Mouse (Mus musculus) MEL (cell line): ENCODE data around the gene Soga3. TPM values are rescaled to one million over a fixed set of nuclear protein-coding genes. Genes with fewer than 3 reads are reported as not detected.

Experiments used
- DNase-seq: peaks from one replicate; pipeline ENCODE4 v3.0.0; 2011; ENCODE audit warnings: low read depth, low spot score
- H3K27ac ChIP-seq: 2 replicates; pipeline ENCODE4 v1.5.1; 2012; ENCODE audit warnings: low read depth, mild to moderate bottlenecking, control low read depth, low read length, moderate library complexity; ENCODE audit not compliant: control insufficient read depth
- H3K27me3 ChIP-seq, 2 experiments: fragments of 150-350 bp in 1 of 2; sonication (generic) in 1 of 2; 2 replicates each; pipeline ENCODE4 v1.6.1; 2012; ENCODE audit warnings: low read length in 2 of 2, mild to moderate bottlenecking in 2 of 2, improper control_type of control experiment in 1 of 2, moderate library complexity in 1 of 2; ENCODE audit not compliant: insufficient read depth in 2 of 2, control insufficient read depth in 1 of 2
- H3K36me3 ChIP-seq, 2 experiments: 2 replicates each; pipeline ENCODE4 v1.6.1; 2012 to 2014; ENCODE audit warnings: low read length in 2 of 2, improper control_type of control experiment in 1 of 2, inconsistent platforms in 1 of 2, mild to moderate bottlenecking in 1 of 2; ENCODE audit not compliant: insufficient read depth in 2 of 2, control insufficient read depth in 1 of 2
- H3K4me1 ChIP-seq, 2 experiments: fragments of 150-350 bp in 1 of 2; sonication (generic) in 1 of 2; 2 replicates each; pipeline ENCODE4 v1.6.1; 2012; ENCODE audit warnings: low read length in 2 of 2, improper control_type of control experiment in 1 of 2, mild to moderate bottlenecking in 1 of 2; ENCODE audit not compliant: insufficient read depth in 2 of 2, control insufficient read depth in 1 of 2
- H3K4me3 ChIP-seq, 2 experiments: fragments of 150-350 bp in 1 of 2; sonication (generic) in 1 of 2; 2 replicates each; pipeline ENCODE4 v1.5.1; 2012; ENCODE audit warnings: low read depth in 2 of 2, low read length in 2 of 2, mild to moderate bottlenecking in 2 of 2, moderate library complexity in 2 of 2, control low read depth in 1 of 2, improper control_type of control experiment in 1 of 2; ENCODE audit not compliant: control insufficient read depth in 1 of 2, insufficient read depth in 1 of 2
- H3K79me2 ChIP-seq: 2 replicates; pipeline ENCODE4 v1.6.1; 2012; ENCODE audit warnings: mild to moderate bottlenecking, low read length, moderate library complexity; ENCODE audit not compliant: control insufficient read depth, poor library complexity, insufficient read depth
- H3K9ac ChIP-seq: 2 replicates; pipeline ENCODE4 v1.6.1; 2012; ENCODE audit warnings: low read depth, mild to moderate bottlenecking, control low read depth, low read length, moderate library complexity; ENCODE audit not compliant: control insufficient read depth, poor library complexity, severe bottlenecking
- H3K9me3 ChIP-seq: fragments of 150-350 bp; sonication (generic); replicated peaks from 2 replicates; pipeline ENCODE4 v1.6.1; 2012; ENCODE audit warnings: mild to moderate bottlenecking, low read length, improper control_type of control experiment, moderate library complexity; ENCODE audit not compliant: insufficient read depth
- CTCF ChIP-seq, 3 experiments: IDR thresholded peaks in 2 of 3; conservative IDR thresholded peaks in 1 of 3; 2 replicates each; pipeline ENCODE4 v1.5.1; 2011 to 2012; ENCODE audit warnings: low read length in 3 of 3, low read depth in 2 of 3, mild to moderate bottlenecking in 2 of 3, improper control_type of control experiment in 1 of 3, inconsistent platforms in 1 of 3, mixed read lengths in 1 of 3, moderate library complexity in 1 of 3; ENCODE audit not compliant: control insufficient read depth in 1 of 3, insufficient read depth in 1 of 3, poor library complexity in 1 of 3, severe bottlenecking in 1 of 3
- ELF1 ChIP-seq: IDR thresholded peaks from 2 replicates; pipeline ENCODE4 v1.6.1; 2014; ENCODE audit warnings: low read depth, mild to moderate bottlenecking, inconsistent platforms, low read length, improper control_type of control experiment, moderate library complexity
- EP300 ChIP-seq, 2 experiments: IDR thresholded peaks; 2 replicates each; pipeline ENCODE4 v1.6.1; 2011; ENCODE audit warnings: improper control_type of control experiment in 2 of 2, low read length in 2 of 2, low read depth in 1 of 2, mild to moderate bottlenecking in 1 of 2
- ETS1 ChIP-seq: IDR thresholded peaks from 2 replicates; pipeline ENCODE4 v1.6.1; 2012; ENCODE audit warnings: low read depth, mild to moderate bottlenecking, inconsistent platforms, low read length, improper control_type of control experiment, moderate library complexity
- GABPA ChIP-seq: IDR thresholded peaks from 2 replicates; pipeline ENCODE4 v1.6.1; 2012; ENCODE audit warnings: low read depth, mild to moderate bottlenecking, inconsistent platforms, low read length, improper control_type of control experiment, moderate library complexity
- GATA1 ChIP-seq: IDR thresholded peaks from 2 replicates; pipeline ENCODE4 v1.6.1; 2011; ENCODE audit warnings: low read depth, low read length, improper control_type of control experiment
- HCFC1 ChIP-seq: IDR thresholded peaks from 2 replicates; pipeline ENCODE4 v1.6.1; 2012; ENCODE audit warnings: low read depth, mild to moderate bottlenecking, inconsistent platforms, low read length, improper control_type of control experiment, moderate library complexity
- KAT2A ChIP-seq: conservative IDR thresholded peaks from 2 replicates; pipeline ENCODE4 v1.6.1; 2012; ENCODE audit warnings: low read depth, low read length, improper control_type of control experiment, inconsistent platforms
- MAZ ChIP-seq: IDR thresholded peaks from 2 replicates; pipeline ENCODE4 v1.6.1; 2012; ENCODE audit warnings: low read depth, mild to moderate bottlenecking, inconsistent platforms, low read length, improper control_type of control experiment
- MEF2A ChIP-seq: IDR thresholded peaks from 2 replicates; pipeline ENCODE4 v1.6.1; 2014; ENCODE audit warnings: low read depth, mild to moderate bottlenecking, inconsistent platforms, low read length, improper control_type of control experiment; ENCODE audit not compliant: poor library complexity, insufficient replicate concordance, severe bottlenecking; ENCODE audit errors: extremely low read depth
- MXI1 ChIP-seq: IDR thresholded peaks from 2 replicates; pipeline ENCODE4 v1.6.1; 2011; ENCODE audit warnings: mild to moderate bottlenecking, low read depth, low read length, improper control_type of control experiment
- MYB ChIP-seq: IDR thresholded peaks from 2 replicates; pipeline ENCODE4 v1.6.1; 2011; ENCODE audit warnings: mild to moderate bottlenecking, low read depth, low read length, improper control_type of control experiment
- MYC ChIP-seq: IDR thresholded peaks from 2 replicates; pipeline ENCODE4 v1.6.1; 2011; ENCODE audit warnings: low read depth, mild to moderate bottlenecking, low read length, improper control_type of control experiment, moderate library complexity
- NELFE ChIP-seq: IDR thresholded peaks from 2 replicates; pipeline ENCODE4 v1.6.1; 2011; ENCODE audit warnings: low read depth, low read length, improper control_type of control experiment
- NRF1 ChIP-seq: IDR thresholded peaks from 2 replicates; pipeline ENCODE4 v1.6.1; 2014; ENCODE audit warnings: low read depth, mild to moderate bottlenecking, inconsistent platforms, low read length, improper control_type of control experiment, moderate library complexity; ENCODE audit not compliant: poor library complexity, insufficient read depth, severe bottlenecking
- POLR2A ChIP-seq, 2 experiments: IDR thresholded peaks; 2 replicates each; pipeline ENCODE4 v1.6.1; 2011 to 2012; ENCODE audit warnings: low read length in 2 of 2, mild to moderate bottlenecking in 2 of 2, control low read depth in 1 of 2, improper control_type of control experiment in 1 of 2, low read depth in 1 of 2, moderate library complexity in 1 of 2; ENCODE audit not compliant: control insufficient read depth in 1 of 2, insufficient read depth in 1 of 2, poor library complexity in 1 of 2
- POLR2AphosphoS2 ChIP-seq: IDR thresholded peaks from 2 replicates; pipeline ENCODE4 v1.6.1; 2011; ENCODE audit warnings: low read length, improper control_type of control experiment
- RAD21 ChIP-seq: IDR thresholded peaks from 2 replicates; pipeline ENCODE4 v1.6.1; 2011; ENCODE audit warnings: mild to moderate bottlenecking, low read depth, low read length, improper control_type of control experiment
- RCOR1 ChIP-seq: IDR thresholded peaks from 2 replicates; pipeline ENCODE4 v1.6.1; 2012; ENCODE audit warnings: low read depth, mild to moderate bottlenecking, inconsistent platforms, low read length, improper control_type of control experiment
- SIN3A ChIP-seq: IDR thresholded peaks from 2 replicates; pipeline ENCODE4 v1.6.1; 2012; ENCODE audit warnings: low read length, improper control_type of control experiment, inconsistent platforms
- SMC3 ChIP-seq: IDR thresholded peaks from 2 replicates; pipeline ENCODE4 v1.6.1; 2011; ENCODE audit warnings: low read depth, low read length, improper control_type of control experiment
- TBP ChIP-seq: IDR thresholded peaks from 2 replicates; pipeline ENCODE4 v1.8.0; 2011; ENCODE audit warnings: low read depth, low read length, improper control_type of control experiment
- TCF12 ChIP-seq: IDR thresholded peaks from 2 replicates; pipeline ENCODE4 v1.6.1; 2014; ENCODE audit warnings: low read depth, mild to moderate bottlenecking, inconsistent platforms, low read length, improper control_type of control experiment, moderate library complexity
- USF1 ChIP-seq: IDR thresholded peaks from 2 replicates; pipeline ENCODE4 v1.6.1; 2014; ENCODE audit warnings: low read depth, mild to moderate bottlenecking, inconsistent platforms, low read length, improper control_type of control experiment, moderate library complexity
- USF2 ChIP-seq, 2 experiments: IDR thresholded peaks; 2 replicates each; pipeline ENCODE4 v1.6.1; 2011 to 2012; ENCODE audit warnings: improper control_type of control experiment in 2 of 2, low read length in 2 of 2, borderline replicate concordance in 1 of 2, inconsistent platforms in 1 of 2, low read depth in 1 of 2, mild to moderate bottlenecking in 1 of 2; ENCODE audit not compliant: insufficient read depth in 1 of 2
- ZC3H11A ChIP-seq: IDR thresholded peaks from 2 replicates; pipeline ENCODE4 v1.6.1; 2012; ENCODE audit warnings: low read depth, mild to moderate bottlenecking, inconsistent platforms, low read length, improper control_type of control experiment
- ZMIZ1 ChIP-seq: IDR thresholded peaks from 2 replicates; pipeline ENCODE4 v1.6.1; 2012; ENCODE audit warnings: low read depth, mild to moderate bottlenecking, inconsistent platforms, low read length, improper control_type of control experiment, moderate library complexity
- ZNF384 ChIP-seq: IDR thresholded peaks from 2 replicates; pipeline ENCODE4 v1.6.1; 2012; ENCODE audit warnings: low read depth, mild to moderate bottlenecking, inconsistent platforms, low read length, improper control_type of control experiment
- polyA plus RNA-seq, 2 experiments: library from polyadenylated mRNA; stranded (reverse) in 1 of 2; unstranded in 1 of 2; fragments of >175 nt in 1 of 2; fragments of >200 nt in 1 of 2; gene quantifications; 2 replicates each; pipeline versions ENCODE4 v1.2.1 to v1.2.4; 2012; ENCODE audit warnings: low replicate concordance in 2 of 2, low read depth in 1 of 2; ENCODE audit not compliant: insufficient read length in 2 of 2, insufficient read depth in 1 of 2, missing spikeins in 1 of 2
- total RNA-seq: library from RNA; depleted of rRNA; stranded (reverse); fragments of 300-350 nt; gene quantifications from 2 replicates; pipeline ENCODE4 v1.2.3, GENCODE M21; 2012

The Soga3 gene
- total and polyA plus RNA-seq, 3 experiments, result not detected

GRCm38 (mm10) chr10:29181046-29181445, 37.4 kb downstream of the Soga3 start:
- H3K4me1 ChIP-seq, result no peaks in the 10 kb centered on the region
- no peak overlapping the region for H3K9ac ChIP-seq
- no peaks in the 10 kb centered on the region for H3K79me2 ChIP-seq
- DNase-seq, result no peak
- H3K4me3 ChIP-seq, result no peak overlapping the region
- H3K27ac ChIP-seq, result no peak overlapping the region
- TF ChIP-seq RAD21 (no peak), ZNF384 (no peak), ZMIZ1 (no peak), POLR2AphosphoS2 (no peak), TCF12 (no peak), NELFE (no peak), RCOR1 (no peak)
- no peaks in the 10 kb centered on the region for H3K9me3 ChIP-seq
- H3K27me3 ChIP-seq, result no peaks in the 10 kb centered on the region
- H3K36me3 ChIP-seq, result no peaks in the 10 kb centered on the region

- no peak for DNase-seq
- H3K79me2 ChIP-seq, result no peaks in the 10 kb centered on the region
Measured at GRCm38 (mm10) chr10:29193769-29194168, 50.1 kb downstream of the Soga3 start.

GRCm38 (mm10) chr10:29196811-29197210, 53.2 kb downstream of the Soga3 start:
- Histone ChIP-seq H3K79me2 (no peaks in the 10 kb centered on the region), H3K9me3 (no peaks in the 10 kb centered on the region), H3K27me3 (no peaks in the 10 kb centered on the region), H3K27ac (no peak overlapping the region), H3K4me1 (no peaks in the 10 kb centered on the region), H3K4me3 (no peak overlapping the region), H3K9ac (no peak overlapping the region), H3K36me3 (no peaks in the 10 kb centered on the region)
- no peak for DNase-seq
- no peak for TF ChIP-seq EP300 (IDR thresholded peaks at IDR 0.05; ENCODE audit: low read depth in 1 of 2, low read length in 2 of 2)
- no peak for TF ChIP-seq NRF1
- TF ChIP-seq SIN3A, result no peak
- TF ChIP-seq POLR2A (IDR thresholded peaks at IDR 0.05; ENCODE audit: control insufficient read depth in 1 of 2, insufficient read depth in 1 of 2, low read depth in 1 of 2, low read length in 2 of 2, poor library complexity in 1 of 2), result no peak
- no peak for TF ChIP-seq ZC3H11A
- TF ChIP-seq RAD21, result no peak
- no peak for TF ChIP-seq ZNF384
- TF ChIP-seq MEF2A, result no peak
- no peak for TF ChIP-seq MYB
- TF ChIP-seq USF1, result no peak
- no peak for TF ChIP-seq GATA1
- TF ChIP-seq MYC, result no peak

More at GRCm38 (mm10) chr10:29193769-29194168, 50.1 kb downstream of the Soga3 start:
- H3K27ac ChIP-seq, result no peak overlapping the region
- H3K4me3 ChIP-seq, result no peak overlapping the region
- H3K36me3 ChIP-seq, result no peaks in the 10 kb centered on the region
- no peak overlapping the region for H3K9ac ChIP-seq
- no peaks in the 10 kb centered on the region for H3K9me3 ChIP-seq
- TF ChIP-seq EP300 (IDR thresholded peaks at IDR 0.05; ENCODE audit: low read depth in 1 of 2, low read length in 2 of 2) (no peak), ZC3H11A (no peak), USF2 (IDR thresholded peaks at IDR 0.05; ENCODE audit: borderline replicate concordance in 1 of 2, insufficient read depth in 1 of 2, low read depth in 1 of 2, low read length in 2 of 2) (no peak), CTCF (IDR thresholded peaks at IDR 0.05 in 2 of 3, conservative IDR thresholded peaks at IDR 0.05 in 1 of 3; ENCODE audit: control insufficient read depth in 1 of 3, insufficient read depth in 1 of 3, low read depth in 2 of 3, low read length in 3 of 3, poor library complexity in 1 of 3, severe bottlenecking in 1 of 3) (no peak), MAZ (no peak), NRF1 (no peak), ETS1 (no peak), MXI1 (no peak), USF1 (no peak), SIN3A (no peak), SMC3 (no peak), TBP (no peak), HCFC1 (no peak), ELF1 (no peak), ZNF384 (no peak), ZMIZ1 (no peak), GABPA (no peak), MYC (no peak), KAT2A (no peak)
- no peaks in the 10 kb centered on the region for H3K27me3 ChIP-seq
- H3K4me1 ChIP-seq, result no peaks in the 10 kb centered on the region
